25 mouse cellular contexts compared by ENCODE assay signal in the genomic region with DNA sequence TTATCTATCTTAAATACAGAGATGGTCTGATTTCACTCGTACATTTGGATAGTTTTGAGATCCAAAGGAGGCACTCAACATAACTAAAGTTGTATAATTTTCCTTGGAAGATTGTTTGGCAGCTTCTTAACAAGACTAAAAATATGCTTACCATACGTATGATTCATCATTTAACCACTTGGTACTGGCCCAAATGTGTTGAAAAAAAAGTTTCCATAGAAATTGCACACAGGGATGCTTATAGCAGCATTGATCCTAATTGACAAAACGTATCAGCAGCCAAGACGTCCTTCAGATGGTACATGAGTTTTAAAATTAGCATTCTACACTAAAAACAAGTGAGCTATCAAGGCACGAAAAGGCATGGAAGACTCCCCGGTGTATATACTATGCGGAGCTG.
A peak's percentile ranks its signal among the peaks of the same experiment; 100 is the strongest.
DNase-seq lines count a peak whose midpoint lies in the region; ATAC-seq and TF ChIP-seq lines count a peak whose summit lies in the region.
"Had no signal": no experiment of that assay in that cellular context is flagged by ENCODE, and none has a peak within 500 bp of the region (broad histone marks: within the 10 kb centered on the region; RNA-seq: fewer than 3 reads in every experiment).

No protein-coding gene starts in this region.

- no peaks in the 10 kb centered on the region for H3K27me3 ChIP-seq in embryonic facial prominence, embryonic 14.5 days (replicated peaks; ENCODE audit: control insufficient read depth, insufficient read depth, low read length)
- no peaks in the 10 kb centered on the region for H3K27me3 ChIP-seq in embryonic facial prominence, embryonic 10.5 days (replicated peaks; ENCODE audit: low read depth, poor library complexity, severe bottlenecking)
- H3K27me3 ChIP-seq: heart, embryonic 13.5 days; limb, embryonic 13.5 days; lung, embryonic 15.5 days; midbrain, embryonic 15.5 days; neural tube, embryonic 15.5 days had no signal

- no peak overlapping the region for H3K4me3 ChIP-seq in embryonic facial prominence, embryonic 14.5 days (ENCODE audit: low read depth, low read length)
- no peak overlapping the region for H3K4me3 ChIP-seq in embryonic facial prominence, embryonic 10.5 days
- no peak overlapping the region for H3K4me3 ChIP-seq in cortical plate, adult 2 months (ENCODE audit: insufficient read depth, low read length)
- H3K4me3 ChIP-seq: heart, adult 2 months; heart, embryonic 13.5 days; limb, embryonic 13.5 days; lung, embryonic 15.5 days; midbrain, embryonic 10.5 days; midbrain, embryonic 15.5 days; neural tube, embryonic 15.5 days had no signal

- no peak overlapping the region for H3K4me2 ChIP-seq in embryonic facial prominence, embryonic 14.5 days (ENCODE audit: low read depth, low read length)
- H3K4me2 ChIP-seq: heart, embryonic 13.5 days; limb, embryonic 13.5 days; liver, embryonic 11.5 days; lung, embryonic 15.5 days; midbrain, embryonic 15.5 days; neural tube, embryonic 15.5 days had no signal

- H3K27ac ChIP-seq in embryonic facial prominence, embryonic 14.5 days (replicated peaks; ENCODE audit: low read depth, low read length), result no peak overlapping the region
- H3K27ac ChIP-seq in embryonic facial prominence, embryonic 10.5 days (replicated peaks), result no peak overlapping the region
- H3K27ac ChIP-seq in cortical plate, adult 2 months (ENCODE audit: insufficient read depth, low read length), result peak overlapping the region; percentile 30; the same call in 1 of the 2 replicates
- H3K27ac ChIP-seq: heart, adult 2 months; heart, embryonic 13.5 days; limb, embryonic 13.5 days; lung, embryonic 15.5 days; midbrain, embryonic 10.5 days; midbrain, embryonic 15.5 days had no signal

- WGBS in embryonic facial prominence, embryonic 14.5 days, result 70% methylated on average over 7 of the region's 7 CpGs
- 91% methylated on average over 7 of the region's 7 CpGs for WGBS in embryonic facial prominence, embryonic 10.5 days

- H3K36me3 ChIP-seq in embryonic facial prominence, embryonic 14.5 days (ENCODE audit: control insufficient read depth, insufficient read depth, low read length), result no peaks in the 10 kb centered on the region
- H3K36me3 ChIP-seq in embryonic facial prominence, embryonic 10.5 days (replicated peaks), result no peaks in the 10 kb centered on the region
- H3K36me3 ChIP-seq: heart, embryonic 13.5 days; limb, embryonic 13.5 days; lung, embryonic 15.5 days; midbrain, embryonic 10.5 days; midbrain, embryonic 15.5 days; neural tube, embryonic 15.5 days had no signal

- TF ChIP-seq CTCF in cortical plate, adult 2 months (IDR thresholded peaks at IDR 0.05; ENCODE audit: extremely low read depth, insufficient read depth, low read length), result no peak

- no peak overlapping the region for H3K9ac ChIP-seq in embryonic facial prominence, embryonic 14.5 days (ENCODE audit: low read depth, low read length)
- H3K9ac ChIP-seq: heart, embryonic 13.5 days; limb, embryonic 13.5 days; lung, embryonic 15.5 days; midbrain, embryonic 15.5 days; neural tube, embryonic 15.5 days had no signal

- no peak for TF ChIP-seq POLR2A in cortical plate, adult 2 months (IDR thresholded peaks at IDR 0.05; ENCODE audit: extremely low read depth, insufficient read depth, low read length)

- DNase-seq in embryonic facial prominence, embryonic 14.5 days (ENCODE audit: low spot score), result peak; percentile 49
- no peak for DNase-seq in embryonic facial prominence, embryonic 10.5 days (ENCODE audit: low spot score)
- DNase-seq in frontal cortex, adult 2 months (ENCODE audit: extremely low spot score in 1 of 2, low spot score in 1 of 2), result peak; percentile 41 to 76
- no peak for DNase-seq in frontal cortex, postnatal 25 days (ENCODE audit: low spot score in 2 of 2)
- DNase-seq in 3T3-L1 (ENCODE audit: low read depth, low spot score), result peak; percentile 85
- DNase-seq in spleen, adult 12 weeks (ENCODE audit: low spot score), result no peak
- DNase-seq in thymus, postnatal 4 days, result no peak
- DNase-seq: adrenal gland, adult 8-10 months; heart, adult 2 months; heart, postnatal 10 days; kidney, adult 8-10 months; kidney, postnatal 10 days; layer of hippocampus, postnatal 36 days; right cerebral cortex, postnatal 14 days; thymus, adult 18-20 months; thymus, postnatal 25 days had no signal

- H3K9me3 ChIP-seq in embryonic facial prominence, embryonic 14.5 days (ENCODE audit: control insufficient read depth, low read length), result no peaks in the 10 kb centered on the region
- H3K9me3 ChIP-seq in embryonic facial prominence, embryonic 10.5 days, result no peaks in the 10 kb centered on the region
- H3K9me3 ChIP-seq: heart, embryonic 13.5 days; limb, embryonic 13.5 days; lung, embryonic 15.5 days; midbrain, embryonic 10.5 days; midbrain, embryonic 15.5 days; neural tube, embryonic 15.5 days had no signal

- no peak for ATAC-seq in embryonic facial prominence, embryonic 14.5 days (ENCODE audit: low read depth)
- ATAC-seq: intestine, embryonic 16.5 days; midbrain, embryonic 15.5 days had no signal

- H3K4me1 ChIP-seq in embryonic facial prominence, embryonic 14.5 days (ENCODE audit: control insufficient read depth, insufficient read depth, low read length), result no peaks in the 10 kb centered on the region
- peaks cover 6% of the 10 kb centered on the region; the same call in 1 of the 2 replicates for H3K4me1 ChIP-seq in embryonic facial prominence, embryonic 10.5 days
- H3K4me1 ChIP-seq in cortical plate, adult 2 months (ENCODE audit: control insufficient read depth, insufficient read depth, low read length), result peaks cover 14% of the 10 kb centered on the region
- H3K4me1 ChIP-seq: limb, embryonic 13.5 days; lung, embryonic 15.5 days had no signal

Comparison
In these comparisons a context has a peak if more than half of its experiments do, and no peak if none do; other contexts are left out.
1. DNase-seq: peak in embryonic facial prominence, embryonic 14.5 days (single experiment), frontal cortex, adult 2 months (2 of 2) and 3T3-L1 (single experiment); none in embryonic facial prominence, embryonic 10.5 days (single experiment), frontal cortex, postnatal 25 days (0 of 2), spleen, adult 12 weeks (single experiment) and thymus, postnatal 4 days (single experiment).